Mouse (Mus musculus): ENCODE results near the gene Eps15l1. TPM values are rescaled to one million over a fixed set of nuclear protein-coding genes. Genes with fewer than 3 reads are reported as not detected.

Eps15l1 gene
- total RNA-seq, 1 experiment from 2014 or later: 39.1 TPM

- ATAC-seq (replicated peaks; ENCODE audit: low read depth, poor library complexity, severe bottlenecking): no peak
Observed at GRCm38 (mm10) chr8:72300654-72301400, 120.4 kb downstream of the Eps15l1 start.

DNA sequence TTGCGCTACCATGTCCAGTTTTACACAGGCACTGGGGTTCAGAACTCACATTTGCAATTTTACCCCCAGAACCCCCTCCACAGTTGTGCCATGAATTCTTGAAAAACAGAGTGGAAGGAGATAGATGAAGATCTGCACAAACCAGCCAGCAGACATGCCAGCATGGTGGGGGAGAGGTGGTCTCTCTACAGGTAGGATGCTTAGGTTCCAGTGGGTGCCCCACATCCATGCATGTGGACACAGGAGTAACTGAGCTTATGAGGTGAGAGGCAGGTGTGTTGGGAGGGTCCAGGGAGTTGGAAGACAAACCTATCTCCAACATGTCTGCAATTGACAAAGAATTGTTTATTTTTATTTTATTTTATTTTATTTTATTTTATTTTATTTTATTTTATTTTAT lies 122.3 kb downstream of the Eps15l1 start:
- ATAC-seq (replicated peaks; ENCODE audit: low read depth, poor library complexity, severe bottlenecking): no peak

DNA sequence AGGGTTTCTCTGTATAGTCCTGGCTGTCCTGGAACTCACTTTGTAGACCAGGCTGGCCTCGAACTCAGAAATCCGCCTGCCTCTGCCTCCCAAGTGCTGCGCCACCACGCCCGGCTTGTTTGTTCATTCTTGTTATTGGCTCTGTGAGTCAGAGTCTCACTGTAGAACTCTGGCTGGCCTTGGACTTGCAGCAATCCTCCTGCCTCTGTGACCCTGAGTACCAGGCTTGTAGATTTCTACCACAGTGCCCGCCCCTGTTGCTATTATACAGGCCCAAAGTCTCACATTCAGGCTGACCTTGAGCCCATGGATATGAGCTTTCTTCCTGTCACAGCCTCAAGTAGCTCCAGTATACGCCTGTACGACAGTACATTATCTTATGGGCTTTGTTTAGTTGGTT lies 124.7 kb downstream of the Eps15l1 start:
- ATAC-seq (replicated peaks; ENCODE audit: low read depth, poor library complexity, severe bottlenecking): no peak

DNA sequence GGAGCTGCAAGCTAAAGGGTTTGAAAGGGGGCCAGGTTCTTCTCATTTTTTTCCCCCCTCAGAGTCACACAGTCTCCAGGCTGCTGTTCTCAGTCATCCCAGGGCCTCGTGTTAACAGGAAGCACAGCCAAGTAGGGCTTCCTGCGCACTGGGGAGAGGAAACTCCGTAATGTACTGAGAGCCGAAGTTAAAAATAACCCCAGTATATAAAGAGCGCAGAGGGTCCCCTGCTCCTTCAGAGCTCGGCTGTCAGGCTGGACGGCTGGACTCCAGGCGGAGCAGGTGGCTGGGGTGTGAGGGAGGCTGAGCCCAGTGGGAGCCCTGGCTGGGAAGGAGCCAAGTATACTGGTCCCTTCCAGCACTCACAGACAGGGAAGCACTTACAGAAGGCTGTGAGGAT lies 125.6 kb downstream of the Eps15l1 start:
- peak; percentile 87 for ATAC-seq (replicated peaks; ENCODE audit: low read depth, poor library complexity, severe bottlenecking)

DNA sequence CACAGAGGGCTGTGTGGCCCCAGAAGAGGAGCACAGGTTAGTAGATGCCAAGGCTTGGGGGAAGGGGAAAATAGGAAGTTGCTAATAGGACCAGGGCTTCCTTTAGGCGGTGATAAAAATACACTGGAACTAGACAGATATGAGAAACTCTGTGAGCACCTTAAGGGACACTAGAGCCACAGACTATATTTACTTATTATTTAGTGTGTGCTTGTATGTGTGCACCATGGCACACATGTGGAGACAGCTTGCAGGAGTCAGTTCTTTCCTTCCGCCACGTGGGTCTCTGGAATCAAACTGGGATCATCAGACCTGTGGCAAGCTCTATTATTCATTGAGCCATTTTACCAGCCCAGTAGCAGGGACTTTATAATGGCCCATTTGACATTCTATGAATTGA lies 126.1 kb downstream of the Eps15l1 start:
- ATAC-seq (replicated peaks; ENCODE audit: low read depth, poor library complexity, severe bottlenecking): peak; percentile 30

DNA sequence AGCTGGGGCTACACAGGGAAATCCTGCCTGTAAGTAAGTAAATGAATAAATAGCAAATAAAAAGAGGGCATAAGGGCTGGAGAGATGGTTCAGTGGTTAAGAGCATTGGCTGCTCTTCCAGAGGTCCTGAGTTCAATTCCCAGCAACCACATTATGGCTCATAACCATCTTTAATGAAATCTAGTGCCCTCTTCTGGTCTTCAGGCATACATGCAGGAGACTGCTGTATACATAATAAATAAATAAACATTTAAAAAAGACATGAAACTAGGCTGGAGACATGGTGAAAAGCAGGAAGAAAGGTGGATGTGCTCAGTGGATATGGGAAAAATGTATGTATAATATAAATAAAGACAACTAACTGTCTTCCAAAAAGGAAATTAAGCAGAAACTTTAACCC lies 128.0 kb downstream of the Eps15l1 start:
- ATAC-seq (replicated peaks; ENCODE audit: low read depth, poor library complexity, severe bottlenecking): no peak

- no peak for ATAC-seq (replicated peaks; ENCODE audit: low read depth, poor library complexity, severe bottlenecking)
Observed at GRCm38 (mm10) chr8:72291104-72291503, 130.2 kb downstream of the Eps15l1 start.

Other genes with a start within 250 kb of the Eps15l1 start
- gene Hsh2d, start 231.8 kb downstream of the Eps15l1 start, total RNA-seq (2017): 7.9 and 9.8 TPM in 2 replicates
- not detected in 2 replicates for gene Cib3, start 208.6 kb downstream of the Eps15l1 start, total RNA-seq (2017)
- gene Gm11034, start 207.8 kb downstream of the Eps15l1 start, total RNA-seq (2017): not detected in 2 replicates
- 42.5 and 56.2 TPM in 2 replicates for gene Fam32a, start 201.7 kb downstream of the Eps15l1 start, total RNA-seq (2017)
- 86.6 and 88.2 TPM in 2 replicates for gene Ap1m1, start 181.4 kb downstream of the Eps15l1 start, total RNA-seq (2017)
- gene Gm10282, start 116.2 kb downstream of the Eps15l1 start, total RNA-seq (2017): 51.2 and 57.6 TPM in 2 replicates
- gene Klf2, start 102.4 kb downstream of the Eps15l1 start, total RNA-seq (2017): 7.2 and 7.6 TPM in 2 replicates
- gene Calr3, start 22.4 kb upstream of the Eps15l1 start, total RNA-seq (2017): 1.9 and 3.5 TPM in 2 replicates
- 4.0 and 7.7 TPM in 2 replicates for gene 1700030K09Rik, start 22.4 kb upstream of the Eps15l1 start, total RNA-seq (2017)
- gene Cherp, start 53.8 kb upstream of the Eps15l1 start, total RNA-seq (2017): 15.4 and 19.0 TPM in 2 replicates
- 20.7 and 23.2 TPM in 2 replicates for gene Slc35e1, start 71.2 kb upstream of the Eps15l1 start, total RNA-seq (2017)
- 9.6 and 12.4 TPM in 2 replicates for gene Med26, start 126.8 kb upstream of the Eps15l1 start, total RNA-seq (2017)
- gene Smim7, start 149.6 kb upstream of the Eps15l1 start, total RNA-seq (2017): 57.2 and 60.7 TPM in 2 replicates
- 0.59 and 0.97 TPM in 2 replicates for gene Tmem38a, start 150.6 kb upstream of the Eps15l1 start, total RNA-seq (2017)
- gene Nwd1, start 225.3 kb upstream of the Eps15l1 start, total RNA-seq (2017): 5.6 and 9.1 TPM in 2 replicates